Mouse (Mus musculus) stomach, postnatal 0 days (tissue): ENCODE measurements at regions not wholly inside any gene's neighbourhood (a gene's known extent, or its start where the extent isn't known, plus 50 kb on each side); places are given as distances from the start of the nearest gene placed in this dataset.

Experiments
- CTCF ChIP-seq: IDR thresholded peaks from 2 replicates; pipeline ENCODE4 v1.5.1; 2016; ENCODE audit warnings: antibody characterized with exemption, low read depth, mild to moderate bottlenecking, moderate library complexity
- EP300 ChIP-seq: optimal IDR thresholded peaks from 2 replicates; pipeline ENCODE3; 2016; ENCODE audit warnings: antibody characterized with exemption

GRCm38 (mm10) chr17:94808758-94809157 is 58.9 kb upstream of the Mettl4 start:
- TF ChIP-seq EP300 (no peak), CTCF (no peak)
